Mouse (Mus musculus): ENCODE measurements around the gene Plekhm2. TPM values are rescaled to one million over a fixed set of nuclear protein-coding genes. Genes with fewer than 3 reads are reported as not detected.

Plekhm2 gene
- total and polyA plus RNA-seq, 3 experiments, result 12.4 to 28.2 (median 13.7) TPM

DNA sequence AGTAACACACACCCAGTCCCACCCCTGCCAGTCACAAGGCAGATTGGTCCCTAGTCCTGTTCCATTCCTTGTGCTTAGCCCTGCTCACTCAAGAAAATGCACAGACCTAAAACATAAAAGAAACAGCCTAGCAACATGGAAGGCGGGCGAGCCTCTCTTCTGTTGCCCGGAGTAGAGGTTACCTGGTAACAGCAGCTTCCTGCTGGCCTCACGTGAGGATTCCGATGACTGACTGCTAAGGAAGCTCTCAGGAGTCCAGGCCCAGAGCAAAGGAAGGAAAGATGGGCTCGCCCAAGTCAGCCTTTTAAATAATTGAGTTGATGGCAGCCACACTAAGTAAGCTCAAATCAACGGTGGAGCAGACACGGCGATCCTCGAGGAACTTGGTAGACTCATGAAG is 12.8 kb downstream of the Plekhm2 start:
- DNase-seq (ENCODE audit: extremely low read depth), result no peak
- H3K79me2 ChIP-seq (replicated peaks; ENCODE audit: control insufficient read depth, extremely low read depth, insufficient read depth, poor library complexity, severe bottlenecking), result peaks cover 6% of the 10 kb centered on the region; the same call in 1 of the 2 replicates
- H3K36me3 ChIP-seq (replicated peaks in 1 of 2; ENCODE audit: control insufficient read depth in 1 of 2, insufficient read depth in 1 of 2, low read length in 1 of 2), result peaks cover 19 to 69% of the 10 kb centered on the region in 2 experiments
- H3K4me2 ChIP-seq (ENCODE audit: insufficient read depth, low read depth, poor library complexity, severe bottlenecking), result no peak overlapping the region
- dilution Hi-C loops (cut with MboI; ENCODE audit: extremely low pct_ligation_motif_present, extremely low pct_unique_long_range_greater_than_20kb, low sequenced_read_pairs), result no loop called here
- no peak overlapping the region for H3K4me3 ChIP-seq (replicated peaks in 1 of 3; ENCODE audit: low read depth in 2 of 3, low read length in 2 of 3, poor library complexity in 1 of 3)
- no peaks in the 10 kb centered on the region for H3K9me3 ChIP-seq (replicated peaks; ENCODE audit: low read length)
- peaks cover 4 to 48% of the 10 kb centered on the region in 2 experiments; a peak in 3 of 4 replicates for H3K4me1 ChIP-seq (ENCODE audit: control insufficient read depth in 1 of 2, insufficient read depth in 2 of 2)
- in situ Hi-C loops (cut with MboI; ENCODE audit: low pct_ligation_motif_present, low pct_unique_long_range_greater_than_20kb, low sequenced_read_pairs), result no loop called here
- H3K27ac ChIP-seq (ENCODE audit: insufficient read depth, low read depth), result no peak overlapping the region
- no peaks in the 10 kb centered on the region for H3K27me3 ChIP-seq (replicated peaks)
- no peak overlapping the region for H3K9ac ChIP-seq (ENCODE audit: insufficient read depth, low read depth)
- TF ChIP-seq TCF12 (IDR thresholded peaks at IDR 0.05; ENCODE audit: low read depth, low read length), result no peak
- TF ChIP-seq SMC3 (IDR thresholded peaks at IDR 0.05; ENCODE audit: low read depth, low read length), result no peak
- TF ChIP-seq JUND (conservative IDR thresholded peaks at IDR 0.05; ENCODE audit: low read depth, low read length), result no peak
- no peak for TF ChIP-seq MXI1 (IDR thresholded peaks at IDR 0.05; ENCODE audit: low read depth, low read length)
- TF ChIP-seq HCFC1 (IDR thresholded peaks at IDR 0.05; ENCODE audit: low read depth, low read length), result no peak
- no peak for TF ChIP-seq BHLHE40 (IDR thresholded peaks at IDR 0.05; ENCODE audit: low read depth, low read length)
- TF ChIP-seq MEF2A (IDR thresholded peaks at IDR 0.05; ENCODE audit: borderline replicate concordance, low read depth, low read length), result no peak
- TF ChIP-seq CTCF (conservative IDR thresholded peaks at IDR 0.05 in 1 of 2, IDR thresholded peaks at IDR 0.05 in 1 of 2; ENCODE audit: low read depth in 2 of 2, low read length in 2 of 2), result no peak

DNA sequence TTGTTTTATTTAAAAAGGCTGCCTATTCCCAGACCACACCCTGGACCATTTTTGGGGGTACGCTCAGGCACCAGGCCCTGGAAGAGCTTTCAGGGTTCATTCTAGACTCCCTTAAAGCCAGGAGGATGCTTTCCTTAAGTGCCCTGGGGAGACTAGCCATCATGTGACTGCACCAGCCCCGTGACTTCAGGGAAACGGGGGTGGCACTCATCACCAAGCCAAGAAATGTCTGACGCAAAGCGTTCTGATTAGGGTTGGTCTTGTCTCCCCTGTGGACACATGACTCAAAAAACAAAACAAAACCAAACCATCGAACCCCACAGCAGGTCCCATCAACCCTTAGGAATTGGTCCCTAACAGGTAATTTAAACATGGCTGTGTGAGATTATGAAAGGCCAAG is 13.4 kb downstream of the Plekhm2 start:
- dilution Hi-C loops (cut with MboI; ENCODE audit: extremely low pct_ligation_motif_present, extremely low pct_unique_long_range_greater_than_20kb, low sequenced_read_pairs), result no loop called here
- Histone ChIP-seq H3K4me2 (ENCODE audit: insufficient read depth, low read depth, poor library complexity, severe bottlenecking) (no peak overlapping the region), H3K36me3 (replicated peaks in 1 of 2; ENCODE audit: control insufficient read depth in 1 of 2, insufficient read depth in 1 of 2, low read length in 1 of 2) (peaks cover 19 to 72% of the 10 kb centered on the region in 2 experiments), H3K9ac (ENCODE audit: insufficient read depth, low read depth) (no peak overlapping the region), H3K4me3 (replicated peaks in 1 of 3; ENCODE audit: low read depth in 2 of 3, low read length in 2 of 3, poor library complexity in 1 of 3) (no peak overlapping the region), H3K27me3 (replicated peaks) (no peaks in the 10 kb centered on the region), H3K9me3 (replicated peaks; ENCODE audit: low read length) (no peaks in the 10 kb centered on the region), H3K27ac (ENCODE audit: insufficient read depth, low read depth) (no peak overlapping the region), H3K79me2 (replicated peaks; ENCODE audit: control insufficient read depth, extremely low read depth, insufficient read depth, poor library complexity, severe bottlenecking) (peaks cover 6% of the 10 kb centered on the region; the same call in 1 of the 2 replicates), H3K4me1 (ENCODE audit: control insufficient read depth in 1 of 2, insufficient read depth in 2 of 2) (peaks cover 2 to 43% of the 10 kb centered on the region in 2 experiments; a peak in 3 of 4 replicates)
- in situ Hi-C loops (cut with MboI; ENCODE audit: low pct_ligation_motif_present, low pct_unique_long_range_greater_than_20kb, low sequenced_read_pairs), result no loop called here
- DNase-seq (ENCODE audit: extremely low read depth), result no peak
- TF ChIP-seq CHD2 (IDR thresholded peaks at IDR 0.05; ENCODE audit: low read length) (no peak), BHLHE40 (IDR thresholded peaks at IDR 0.05; ENCODE audit: low read depth, low read length) (no peak), JUND (conservative IDR thresholded peaks at IDR 0.05; ENCODE audit: low read depth, low read length) (no peak), MEF2A (IDR thresholded peaks at IDR 0.05; ENCODE audit: borderline replicate concordance, low read depth, low read length) (no peak), RCOR1 (conservative IDR thresholded peaks at IDR 0.05; ENCODE audit: low read depth, low read length) (no peak), TCF12 (IDR thresholded peaks at IDR 0.05; ENCODE audit: low read depth, low read length) (no peak)

DNA sequence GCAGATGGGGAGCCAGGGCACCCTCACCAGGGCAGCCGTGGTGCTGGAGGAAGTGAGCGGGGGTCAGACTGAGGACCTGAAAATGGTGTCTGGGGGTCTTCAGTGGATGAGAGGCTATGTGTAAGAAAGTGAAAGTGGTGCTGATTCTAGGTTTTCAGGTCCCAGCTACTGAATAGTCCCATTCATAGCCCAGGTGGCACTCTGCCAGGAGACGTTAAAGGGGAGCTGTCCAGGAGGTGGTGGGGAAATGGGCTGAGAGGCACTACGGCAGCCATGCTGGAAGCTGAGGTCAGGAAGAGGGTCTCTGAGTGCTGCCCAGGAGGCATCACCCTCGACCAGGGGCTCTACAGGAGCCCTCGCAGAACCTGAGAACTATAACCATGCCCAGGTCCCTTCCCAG is 15.5 kb downstream of the Plekhm2 start:
- no peaks in the 10 kb centered on the region for H3K27me3 ChIP-seq (replicated peaks)
- H3K36me3 ChIP-seq (replicated peaks in 1 of 2; ENCODE audit: control insufficient read depth in 1 of 2, insufficient read depth in 1 of 2, low read length in 1 of 2), result peaks cover 18 to 81% of the 10 kb centered on the region in 2 experiments
- H3K27ac ChIP-seq (ENCODE audit: insufficient read depth, low read depth), result no peak overlapping the region
- no peak overlapping the region for H3K4me2 ChIP-seq (ENCODE audit: insufficient read depth, low read depth, poor library complexity, severe bottlenecking)
- H3K9me3 ChIP-seq (replicated peaks; ENCODE audit: low read length), result no peaks in the 10 kb centered on the region
- H3K79me2 ChIP-seq (replicated peaks; ENCODE audit: control insufficient read depth, extremely low read depth, insufficient read depth, poor library complexity, severe bottlenecking), result peaks cover 3% of the 10 kb centered on the region; the same call in 1 of the 2 replicates
- in situ Hi-C loops (cut with MboI; ENCODE audit: low pct_ligation_motif_present, low pct_unique_long_range_greater_than_20kb, low sequenced_read_pairs), result no loop called here
- H3K4me1 ChIP-seq (ENCODE audit: control insufficient read depth in 1 of 2, insufficient read depth in 2 of 2), result peaks cover 0 to 32% of the 10 kb centered on the region in 2 experiments; a peak in 2 of 4 replicates
- no peak overlapping the region for H3K4me3 ChIP-seq (replicated peaks in 1 of 3; ENCODE audit: low read depth in 2 of 3, low read length in 2 of 3, poor library complexity in 1 of 3)
- no peak for TF ChIP-seq EP300 (IDR thresholded peaks at IDR 0.05; ENCODE audit: low read length)
- no peak for TF ChIP-seq ELF1 (IDR thresholded peaks at IDR 0.05; ENCODE audit: low read depth, low read length)
- TF ChIP-seq RAD21 (IDR thresholded peaks at IDR 0.05; ENCODE audit: low read depth, low read length), result no peak
- no peak for TF ChIP-seq CTCF (conservative IDR thresholded peaks at IDR 0.05 in 1 of 2, IDR thresholded peaks at IDR 0.05 in 1 of 2; ENCODE audit: low read depth in 2 of 2, low read length in 2 of 2)
- no peak for TF ChIP-seq SMC3 (IDR thresholded peaks at IDR 0.05; ENCODE audit: low read depth, low read length)
- TF ChIP-seq NRF1 (IDR thresholded peaks at IDR 0.05; ENCODE audit: low read depth, low read length), result no peak
- no peak for TF ChIP-seq ZC3H11A (IDR thresholded peaks at IDR 0.05; ENCODE audit: low read depth, low read length)
- no peak for TF ChIP-seq MEF2A (IDR thresholded peaks at IDR 0.05; ENCODE audit: borderline replicate concordance, low read depth, low read length)
- no peak for DNase-seq (ENCODE audit: extremely low read depth)
- H3K9ac ChIP-seq (ENCODE audit: insufficient read depth, low read depth), result no peak overlapping the region
- dilution Hi-C loops (cut with MboI; ENCODE audit: extremely low pct_ligation_motif_present, extremely low pct_unique_long_range_greater_than_20kb, low sequenced_read_pairs), result no loop called here
